Mouse (Mus musculus) left cerebral cortex, adult 8-10 months (tissue): ENCODE data around the gene Slco3a1. TPM values are rescaled to one million over a fixed set of nuclear protein-coding genes. Genes with fewer than 3 reads are reported as not detected.

Source experiments
- DNase-seq, 2 experiments: peaks; one replicate each; pipeline ENCODE4 v3.0.0; 2022; ENCODE audit warnings: low spot score in 2 of 2
- total RNA-seq, 4 experiments: library from RNA; stranded (reverse); gene quantifications; 2 replicates each; pipeline ENCODE4 v1.2.4; 2022

Gene Slco3a1
- total RNA-seq, result 10 to 100 TPM; 44.2 to 47.3 (median 44.9) TPM

GRCm38 (mm10) chr7:74554608-74555311, at the start of gene Slco3a1:
Slco3a1 (minus strand) TSS chr7:74554780.
- DNase-seq, result peak; percentile 53 to 69

- no peak for DNase-seq
These were observed 46.4 kb upstream of the Slco3a1 start for GRCm38 (mm10) chr7:74600996-74601395.

GRCm38 (mm10) chr7:74579411-74579810, 24.8 kb upstream of the Slco3a1 start:
- DNase-seq, result no peak

GRCm38 (mm10) chr7:74575678-74576077, 21.1 kb upstream of the Slco3a1 start:
- DNase-seq, result no peak

GRCm38 (mm10) chr7:74555416-74555815, 836 bp upstream of the Slco3a1 start:
- DNase-seq, result peak; percentile 34 to 56

GRCm38 (mm10) chr7:74554041-74554561, 479 bp downstream of the Slco3a1 start:
- no peak for DNase-seq

GRCm38 (mm10) chr7:74553111-74553650, 1.4 kb downstream of the Slco3a1 start:
- no peak for DNase-seq

GRCm38 (mm10) chr7:74552546-74552945, 2.0 kb downstream of the Slco3a1 start:
- no peak for DNase-seq

GRCm38 (mm10) chr7:74552000-74552358, 2.6 kb downstream of the Slco3a1 start:
- no peak for DNase-seq

GRCm38 (mm10) chr7:74551338-74551999, 3.1 kb downstream of the Slco3a1 start:
- DNase-seq, result no peak

GRCm38 (mm10) chr7:74549686-74550085, 4.9 kb downstream of the Slco3a1 start:
- DNase-seq, result no peak

- DNase-seq, result no peak
These were observed 5.5 kb downstream of the Slco3a1 start for GRCm38 (mm10) chr7:74549013-74549582.

GRCm38 (mm10) chr7:74546691-74547090, 7.9 kb downstream of the Slco3a1 start:
- DNase-seq, result no peak

- no peak for DNase-seq
These were observed 9.0 kb downstream of the Slco3a1 start for GRCm38 (mm10) chr7:74545498-74545990.

- DNase-seq, result no peak
These were observed 10.3 kb downstream of the Slco3a1 start for GRCm38 (mm10) chr7:74544306-74544705.

GRCm38 (mm10) chr7:74541958-74542357, 12.6 kb downstream of the Slco3a1 start:
- DNase-seq, result no peak

GRCm38 (mm10) chr7:74540933-74541725, 13.5 kb downstream of the Slco3a1 start:
- DNase-seq, result no peak

- DNase-seq, result no peak
These were observed 18.4 kb downstream of the Slco3a1 start for GRCm38 (mm10) chr7:74536186-74536585.

- DNase-seq, result no peak
These were observed 23.0 kb downstream of the Slco3a1 start for GRCm38 (mm10) chr7:74531468-74532097.

- no peak for DNase-seq
These were observed 24.7 kb downstream of the Slco3a1 start for GRCm38 (mm10) chr7:74529877-74530276.
